Mouse (Mus musculus): ENCODE measurements around the gene Apbb2.

GRCm38 (mm10) chr5:66518411-66519006, 100.1 kb downstream of the Apbb2 start:
- no peak for TF ChIP-seq POLR2A (IDR thresholded peaks at IDR 0.05; ENCODE audit: insufficient read depth, low read depth, low read length)
- TF ChIP-seq CTCF (IDR thresholded peaks at IDR 0.05): peak; percentile 27
